Mouse (Mus musculus) lung, adult 2 months (tissue): Measurements from ENCODE around the gene Fam135a.

ENCODE experiments used
- CTCF ChIP-seq: fragments of 200-500 bp; IDR thresholded peaks from 2 replicates; pipeline ENCODE4 v1.5.1; 2011; ENCODE audit warnings: mild to moderate bottlenecking, low read length, control low read depth; ENCODE audit not compliant: insufficient read depth
- POLR2A ChIP-seq: fragments of 200-500 bp; IDR thresholded peaks from 2 replicates; pipeline ENCODE4 v1.6.1; 2011; ENCODE audit warnings: low read depth, mild to moderate bottlenecking, control low read depth, low read length, borderline replicate concordance; ENCODE audit errors: extremely low read depth

DNA sequence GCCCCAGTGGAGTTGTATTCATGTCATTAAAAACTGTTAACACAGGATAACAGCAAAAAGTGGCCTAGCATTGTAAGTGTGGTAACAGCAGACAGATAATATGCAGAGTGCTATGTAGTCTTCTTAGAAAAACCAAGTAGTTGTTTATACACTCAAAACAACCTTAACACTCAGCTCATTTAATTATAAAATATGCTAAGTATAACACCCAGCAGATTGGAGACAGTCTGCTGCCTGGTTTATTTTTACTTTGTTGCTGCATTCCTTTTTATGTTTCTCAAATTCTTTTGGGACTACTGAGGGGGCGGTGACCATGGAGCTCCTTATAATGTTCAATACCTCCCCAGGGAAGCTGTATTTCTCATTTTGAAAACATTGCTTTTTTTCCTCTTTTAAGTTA is 22.4 kb upstream of the Fam135a start:
- TF ChIP-seq CTCF (no peak), POLR2A (no peak)
